Mouse (Mus musculus): ENCODE measurements around the gene Ak5.

DNA sequence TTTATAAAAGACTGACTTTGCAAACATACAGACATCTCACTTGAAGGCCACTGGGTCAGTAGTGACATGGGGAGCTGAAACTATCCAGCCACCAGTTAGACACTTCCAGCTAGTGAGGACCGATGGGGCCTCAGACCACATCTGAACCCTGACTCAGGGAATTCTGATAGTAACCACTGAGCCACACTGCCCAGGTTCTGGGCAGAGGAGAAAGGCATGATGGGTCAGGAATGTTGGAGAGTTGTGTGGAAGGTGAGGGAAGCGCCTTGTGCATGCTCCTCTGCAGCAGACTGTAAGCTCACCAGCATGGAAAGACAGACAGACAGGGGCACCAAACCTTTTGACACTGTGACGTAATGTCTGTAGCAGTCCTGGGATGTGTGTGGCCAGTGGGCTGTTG is 192.3 kb downstream of the Ak5 start:
- TF ChIP-seq CTCF (IDR thresholded peaks at IDR 0.05; ENCODE audit: low read depth) (no peak), EP300 (optimal IDR thresholded peaks at IDR 0.05) (no peak)

Data from stomach, postnatal 0 days (tissue).